Mouse (Mus musculus): ENCODE data around the gene Hmga1b.
A peak's percentile ranks its signal among the peaks of the same experiment; 100 is the strongest.
"Not testable (repeated sequence)": the region's sequence is repeated elsewhere in the genome, so short reads cannot be mapped to it uniquely, and the experiment has no call there.

Hmga1b gene

GRCm38 (mm10) chr11:120762672-120763041 lies at the start of gene Hmga1b:
Gene Hmga1b (plus strand): TSS chr11:120762794.
- not testable (repeated sequence) for DNase-seq

DNA sequence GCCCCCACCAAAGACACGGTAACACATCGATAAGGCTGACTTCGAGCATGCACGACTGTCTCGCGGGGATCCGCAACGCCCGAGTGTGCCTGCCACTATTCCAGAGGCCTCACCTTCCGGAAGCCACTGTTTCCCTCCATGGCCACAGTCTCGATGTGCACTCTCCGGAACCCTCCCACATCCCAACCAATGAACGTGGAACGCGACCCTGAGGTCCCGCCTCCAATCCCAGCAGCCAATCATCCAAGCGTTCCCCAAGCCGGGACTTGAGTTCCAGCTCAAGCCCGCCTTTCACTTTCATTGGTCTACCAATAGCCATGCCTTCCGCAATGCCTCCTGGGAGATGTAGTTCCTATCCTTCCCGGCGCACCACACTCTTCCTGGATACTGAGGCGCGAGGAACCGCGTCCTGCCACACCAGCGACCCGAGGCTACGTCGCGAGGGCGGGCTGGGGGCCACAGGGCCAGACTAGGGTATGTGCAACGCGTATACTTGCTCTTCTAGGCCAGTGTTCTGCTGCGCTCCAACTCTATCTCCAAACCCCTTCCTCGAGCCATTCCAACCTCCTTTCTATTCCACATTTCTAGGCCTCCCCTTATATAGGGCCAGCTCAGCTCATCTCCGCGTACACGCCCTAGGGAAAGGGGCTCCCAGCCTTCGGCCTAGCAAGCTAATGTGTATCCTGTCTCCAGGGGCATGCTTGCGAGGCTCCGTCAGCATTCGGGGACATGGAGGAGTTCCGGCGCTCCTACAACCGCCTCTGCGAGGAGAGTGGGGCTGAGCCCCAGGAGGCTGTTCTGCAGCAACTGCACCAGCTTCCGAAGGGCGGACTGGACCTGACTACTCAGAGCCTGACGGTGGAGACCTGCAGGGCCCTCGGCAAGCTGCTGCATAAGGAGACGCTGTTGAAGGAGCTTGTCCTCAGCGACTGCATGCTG lies 48.7 kb upstream of the Hmga1b start, which contains the start of the genes Cenpx and Lrrc45:
Cenpx (minus strand) TSS at position 159 of the 939 bp plus-strand sequence.
Lrrc45 (plus strand) TSS at position 346 of the 939 bp plus-strand sequence.
- peak; percentile 95 to 100 for DNase-seq

GRCm38 (mm10) chr11:120714546-120714945 lies 48.0 kb upstream of the Hmga1b start:
- DNase-seq = no peak

DNA sequence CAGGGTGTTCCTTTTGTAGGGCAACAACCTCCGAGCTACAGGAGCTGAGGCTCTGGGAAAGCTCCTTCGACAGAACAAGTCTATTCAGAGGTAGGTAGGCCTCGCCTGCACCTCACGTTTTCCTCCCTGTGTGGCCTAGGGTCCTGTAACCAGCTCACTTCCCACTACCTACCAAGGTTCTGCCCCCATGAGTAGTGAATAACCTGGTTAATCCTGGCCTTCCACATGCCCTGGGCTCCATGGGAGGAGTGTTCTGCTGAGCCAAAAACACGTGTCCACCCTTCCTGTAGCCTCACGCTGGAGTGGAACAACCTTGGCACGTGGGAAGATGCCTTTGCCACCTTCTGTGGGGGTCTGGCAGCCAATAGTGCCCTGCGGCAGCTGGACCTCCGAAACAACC lies 47.5 kb upstream of the Hmga1b start:
- no peak for DNase-seq

GRCm38 (mm10) chr11:120719242-120719641 lies 43.4 kb upstream of the Hmga1b start:
- DNase-seq = no peak

GRCm38 (mm10) chr11:120719841-120720376 lies 42.7 kb upstream of the Hmga1b start:
- DNase-seq = no peak

DNA sequence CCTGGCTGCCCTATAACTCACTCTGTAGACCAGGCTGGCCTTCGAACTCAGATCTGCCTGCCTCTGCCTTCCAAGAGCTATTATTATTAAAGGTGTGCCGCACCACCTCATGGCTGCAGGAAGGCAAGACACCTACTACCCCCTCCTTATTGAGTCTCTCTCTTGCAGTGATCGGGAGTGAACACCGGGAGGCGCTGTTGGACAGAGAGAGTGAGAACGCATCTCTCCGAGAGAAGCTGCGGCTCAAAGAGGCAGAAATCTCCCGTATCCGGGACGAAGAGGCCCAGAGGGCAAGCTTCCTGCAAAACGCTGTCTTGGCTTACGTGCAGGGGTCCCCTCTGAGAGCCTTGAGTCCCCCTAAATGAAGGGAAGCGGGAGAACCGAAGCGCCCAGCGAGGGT lies 42.1 kb upstream of the Hmga1b start:
- DNase-seq = peak; percentile 94 to 95

- peak; percentile 74 to 83 for DNase-seq
Observed at GRCm38 (mm10) chr11:120721124-120722066, 41.2 kb upstream of the Hmga1b start, which contains the start of gene Rac3. Gene Rac3 (plus strand): TSS chr11:120721470.

- DNase-seq = peak in 1 of 2 experiments; percentile 20
Observed at GRCm38 (mm10) chr11:120722067-120722630, 40.4 kb upstream of the Hmga1b start.

- peak in 1 of 2 experiments; percentile 9 for DNase-seq
Observed at GRCm38 (mm10) chr11:120722761-120723382, 39.7 kb upstream of the Hmga1b start.

GRCm38 (mm10) chr11:120723509-120723908 lies 39.1 kb upstream of the Hmga1b start:
- peak in 1 of 2 experiments; percentile 1 for DNase-seq

GRCm38 (mm10) chr11:120726243-120727168 lies 36.1 kb upstream of the Hmga1b start:
- DNase-seq = no peak

GRCm38 (mm10) chr11:120727169-120727527 lies 35.4 kb upstream of the Hmga1b start, which contains the start of gene Dcxr:
Gene Dcxr (minus strand): TSS chr11:120727281.
- DNase-seq = peak; percentile 79 to 91

- no peak for DNase-seq
Observed at GRCm38 (mm10) chr11:120727564-120727963, 35.0 kb upstream of the Hmga1b start.

DNA sequence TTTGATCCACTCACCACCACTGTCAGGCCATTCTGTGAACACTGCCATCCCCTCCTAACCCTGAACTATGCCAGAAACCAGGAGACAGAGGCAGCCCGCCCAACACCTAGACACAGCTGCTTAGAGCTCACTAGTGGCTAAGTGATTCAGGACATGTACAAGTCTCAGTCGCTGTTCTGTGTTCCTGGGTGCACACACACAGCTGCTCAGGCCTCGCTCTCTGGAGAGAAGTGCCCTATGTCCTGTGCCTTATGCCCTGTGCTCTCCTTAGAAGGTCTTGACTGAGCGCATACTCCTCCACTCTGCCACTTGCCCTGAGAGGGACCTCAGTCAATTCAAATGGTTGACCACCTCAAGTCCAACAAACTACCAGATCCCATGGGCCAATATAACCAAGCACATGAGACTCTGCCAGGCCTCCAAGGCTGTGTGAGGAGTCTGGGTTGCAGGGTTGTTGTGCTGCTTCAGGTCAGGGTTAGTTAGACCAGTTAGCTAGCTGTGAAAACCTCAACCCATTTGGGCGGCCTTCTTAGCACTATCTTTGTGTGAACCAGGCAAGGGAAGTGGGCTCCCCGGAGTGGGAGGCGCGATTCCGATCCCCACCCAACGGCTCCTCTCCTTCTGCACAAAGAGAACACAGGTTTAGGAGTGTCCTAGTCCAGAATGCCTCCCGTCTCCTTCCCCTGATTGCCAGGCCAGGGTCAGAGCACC lies 33.9 kb upstream of the Hmga1b start:
- DNase-seq = no peak

- not testable (repeated sequence) for DNase-seq
Observed at GRCm38 (mm10) chr11:120729432-120730050, 33.1 kb upstream of the Hmga1b start.

GRCm38 (mm10) chr11:120730331-120730870 lies 32.2 kb upstream of the Hmga1b start:
- no peak for DNase-seq

- no peak for DNase-seq
Observed at GRCm38 (mm10) chr11:120731395-120731794, 31.2 kb upstream of the Hmga1b start.
